Mouse (Mus musculus) spleen, postnatal 10 days (tissue): Measurements from ENCODE around the gene St6galnac5.
A peak's percentile ranks its signal among the peaks of the same experiment; 100 is the strongest.

Source experiments
- DNase-seq, 2 experiments: peaks; one replicate each; pipeline ENCODE4 v3.0.0; 2021 to 2022; ENCODE audit warnings: low spot score in 2 of 2

Gene St6galnac5

GRCm38 (mm10) chr3:152866035-152866965 lies 115.7 kb downstream of the St6galnac5 start:
- DNase-seq = no peak

- no peak for DNase-seq
Observed at GRCm38 (mm10) chr3:152861978-152862377, 120.1 kb downstream of the St6galnac5 start.

- no peak for DNase-seq
Observed at GRCm38 (mm10) chr3:152861450-152861849, 120.6 kb downstream of the St6galnac5 start.

- no peak for DNase-seq
Observed at GRCm38 (mm10) chr3:152856095-152856494, 126.0 kb downstream of the St6galnac5 start.

GRCm38 (mm10) chr3:152855006-152855614 lies 126.9 kb downstream of the St6galnac5 start:
- no peak for DNase-seq

GRCm38 (mm10) chr3:152843925-152844324 lies 138.1 kb downstream of the St6galnac5 start:
- no peak for DNase-seq

GRCm38 (mm10) chr3:152842648-152843047 lies 139.4 kb downstream of the St6galnac5 start:
- no peak for DNase-seq

- DNase-seq = no peak
Observed at GRCm38 (mm10) chr3:152841264-152841663, 140.8 kb downstream of the St6galnac5 start.

GRCm38 (mm10) chr3:152837938-152838337 lies 144.1 kb downstream of the St6galnac5 start:
- no peak for DNase-seq

GRCm38 (mm10) chr3:152837407-152837806 lies 144.6 kb downstream of the St6galnac5 start:
- no peak for DNase-seq

GRCm38 (mm10) chr3:152832436-152832835 lies 149.6 kb downstream of the St6galnac5 start:
- no peak for DNase-seq

GRCm38 (mm10) chr3:152831974-152832373 lies 150.1 kb downstream of the St6galnac5 start:
- no peak for DNase-seq

GRCm38 (mm10) chr3:152831377-152831776 lies 150.7 kb downstream of the St6galnac5 start:
- no peak for DNase-seq

GRCm38 (mm10) chr3:152821202-152821601 lies 160.8 kb downstream of the St6galnac5 start:
- peak; percentile 11 to 58 for DNase-seq

GRCm38 (mm10) chr3:152820406-152820805 lies 161.6 kb downstream of the St6galnac5 start:
- no peak for DNase-seq

- DNase-seq = no peak
Observed at GRCm38 (mm10) chr3:152815110-152815509, 166.9 kb downstream of the St6galnac5 start.

- DNase-seq = no peak
Observed at GRCm38 (mm10) chr3:152813905-152814304, 168.1 kb downstream of the St6galnac5 start.

GRCm38 (mm10) chr3:152799738-152800431 lies 182.2 kb downstream of the St6galnac5 start:
- peak in 1 of 2 experiments; percentile 23 for DNase-seq

- DNase-seq = no peak
Observed at GRCm38 (mm10) chr3:152797354-152797753, 184.7 kb downstream of the St6galnac5 start.

GRCm38 (mm10) chr3:152796216-152796615 lies 185.8 kb downstream of the St6galnac5 start:
- no peak for DNase-seq

- no peak for DNase-seq
Observed at GRCm38 (mm10) chr3:152793006-152793405, 189.0 kb downstream of the St6galnac5 start.

GRCm38 (mm10) chr3:152792601-152793000 lies 189.4 kb downstream of the St6galnac5 start:
- no peak for DNase-seq
